Mouse (Mus musculus): Measurements from ENCODE around the gene 9430038I01Rik. TPM values are rescaled to one million over a fixed set of nuclear protein-coding genes. Genes with fewer than 3 reads are reported as not detected.
A peak's percentile ranks its signal among the peaks of the same experiment; 100 is the strongest.
"Not testable (repeated sequence)": the region's sequence is repeated elsewhere in the genome, so short reads cannot be mapped to it uniquely, and the experiment has no call there.

9430038I01Rik gene
- polyA plus RNA-seq (2015; fragmentation: Nextera tagmentation; extraction: Ambion mirVana) = 25.6 and 27.4 TPM in 2 replicates

- 0 out of 2 replicates have a peak, but pooled peaks cover 2% of the 10 kb centered on the region for H3K27me3 ChIP-seq
- peak within 1 kb of the TSS; percentile 77 for H3K9ac ChIP-seq
- ATAC-seq (ENCODE audit: insufficient number of reproducible peaks, insufficient read depth, low FRiP score, low TSS enrichment, low read depth) = peak; percentile 100
- peak within 1 kb of the TSS; percentile 63 for H3K4me2 ChIP-seq
- peaks cover 6% of the 10 kb centered on the region for H3K4me1 ChIP-seq
- under 1% methylated on average over 63 of the region's 63 CpGs for WGBS
- H3K27ac ChIP-seq = peak within 1 kb of the TSS; percentile 85
- no peaks in the 10 kb centered on the region for H3K9me3 ChIP-seq
- H3K4me3 ChIP-seq = peak within 1 kb of the TSS; percentile 75
- H3K36me3 ChIP-seq = no peaks in the 10 kb centered on the region
Observed at GRCm38 (mm10) chr7:137410337-137411197, at the start of gene 9430038I01Rik. 9430038I01Rik (minus strand) TSS chr7:137410762.

- Histone ChIP-seq H3K4me3 (no peak overlapping the region), H3K27ac (no peak overlapping the region), H3K9ac (no peak overlapping the region), H3K4me2 (no peak overlapping the region), H3K9me3 (no peaks in the 10 kb centered on the region), H3K27me3 (no peaks in the 10 kb centered on the region), H3K4me1 (peaks cover 10% of the 10 kb centered on the region), H3K36me3 (peaks cover 49% of the 10 kb centered on the region)
- ATAC-seq (ENCODE audit: insufficient number of reproducible peaks, insufficient read depth, low FRiP score, low TSS enrichment, low read depth) = no peak
- 93% methylated on average over 12 of the region's 12 CpGs for WGBS
Observed at GRCm38 (mm10) chr7:137445321-137445720, 34.8 kb upstream of the 9430038I01Rik start.

- whole genome bisulfite sequencing = 85% methylated on average over 4 of the region's 4 CpGs
- no peak for ATAC-seq (ENCODE audit: insufficient number of reproducible peaks, insufficient read depth, low FRiP score, low TSS enrichment, low read depth)
Observed at GRCm38 (mm10) chr7:137442951-137443350, 32.4 kb upstream of the 9430038I01Rik start.

GRCm38 (mm10) chr7:137438962-137439361 lies 28.4 kb upstream of the 9430038I01Rik start:
- ATAC-seq (ENCODE audit: insufficient number of reproducible peaks, insufficient read depth, low FRiP score, low TSS enrichment, low read depth); H3K9me3 ChIP-seq; H3K27ac ChIP-seq; H3K27me3 ChIP-seq; H3K36me3 ChIP-seq: not testable (repeated sequence)
- 72% methylated on average over 7 of the region's 7 CpGs for WGBS
- peaks cover 25% of the 10 kb centered on the region for H3K4me1 ChIP-seq
- H3K9ac ChIP-seq = peak overlapping the region; percentile 96
- peak overlapping the region; percentile 97 for H3K4me3 ChIP-seq
- peak overlapping the region; percentile 76 for H3K4me2 ChIP-seq

More at GRCm38 (mm10) chr7:137442951-137443350, 32.4 kb upstream of the 9430038I01Rik start:
- Histone ChIP-seq H3K4me1 (peaks cover 22% of the 10 kb centered on the region), H3K9ac (no peak overlapping the region), H3K4me3 (no peak overlapping the region), H3K9me3 (no peaks in the 10 kb centered on the region), H3K4me2 (no peak overlapping the region), H3K27ac (no peak overlapping the region), H3K36me3 (peaks cover 31% of the 10 kb centered on the region), H3K27me3 (no peaks in the 10 kb centered on the region)

- Histone ChIP-seq H3K27me3 (no peaks in the 10 kb centered on the region), H3K9ac (peak overlapping the region; percentile 96), H3K4me2 (peak overlapping the region; percentile 76), H3K4me3 (peak overlapping the region; percentile 97), H3K36me3 (no peaks in the 10 kb centered on the region), H3K9me3 (no peaks in the 10 kb centered on the region), H3K4me1 (peaks cover 25% of the 10 kb centered on the region), H3K27ac (peak overlapping the region; percentile 89)
- 4% methylated on average over 7 of the region's 7 CpGs for whole genome bisulfite sequencing
- no peak for ATAC-seq (ENCODE audit: insufficient number of reproducible peaks, insufficient read depth, low FRiP score, low TSS enrichment, low read depth)
Observed at GRCm38 (mm10) chr7:137438179-137438550, 27.6 kb upstream of the 9430038I01Rik start.

- Histone ChIP-seq H3K9me3 (no peaks in the 10 kb centered on the region), H3K4me1 (peaks cover 26% of the 10 kb centered on the region), H3K36me3 (no peaks in the 10 kb centered on the region), H3K4me2 (peak within 1 kb of the TSS; percentile 76), H3K4me3 (peak within 1 kb of the TSS; percentile 97), H3K27ac (peak within 1 kb of the TSS; percentile 89), H3K9ac (peak within 1 kb of the TSS; percentile 96), H3K27me3 (no peaks in the 10 kb centered on the region)
- peak; percentile 91 for ATAC-seq (ENCODE audit: insufficient number of reproducible peaks, insufficient read depth, low FRiP score, low TSS enrichment, low read depth)
- WGBS = under 1% methylated on average over 61 of the region's 69 CpGs
Observed at GRCm38 (mm10) chr7:137437440-137438178, 27.0 kb upstream of the 9430038I01Rik start, which contains the start of gene Glrx3. Glrx3 (plus strand) TSS chr7:137437614.

- peak overlapping the region; percentile 76 for H3K4me2 ChIP-seq
- ATAC-seq (ENCODE audit: insufficient number of reproducible peaks, insufficient read depth, low FRiP score, low TSS enrichment, low read depth) = no peak
- no peaks in the 10 kb centered on the region for H3K9me3 ChIP-seq
- no peaks in the 10 kb centered on the region for H3K36me3 ChIP-seq
- no peak overlapping the region for H3K9ac ChIP-seq
- no peaks in the 10 kb centered on the region for H3K27me3 ChIP-seq
- H3K4me1 ChIP-seq = peaks cover 27% of the 10 kb centered on the region
- peak overlapping the region; percentile 89; the same call in 1 of the 2 replicates for H3K27ac ChIP-seq
- H3K4me3 ChIP-seq = peak overlapping the region; percentile 97
- WGBS = 72% methylated on average over 6 of the region's 6 CpGs
Observed at GRCm38 (mm10) chr7:137436901-137437300, 26.3 kb upstream of the 9430038I01Rik start.

- H3K27ac ChIP-seq = no peak overlapping the region
- no peaks in the 10 kb centered on the region for H3K9me3 ChIP-seq
- no peaks in the 10 kb centered on the region for H3K27me3 ChIP-seq
- ATAC-seq (ENCODE audit: insufficient number of reproducible peaks, insufficient read depth, low FRiP score, low TSS enrichment, low read depth) = no peak; the same call in 1 of the 2 replicates
- no peak overlapping the region for H3K4me2 ChIP-seq
- H3K4me3 ChIP-seq = no peak overlapping the region
- 31% methylated on average over 13 of the region's 13 CpGs for whole genome bisulfite sequencing
- H3K4me1 ChIP-seq = peaks cover 16% of the 10 kb centered on the region
- H3K36me3 ChIP-seq = no peaks in the 10 kb centered on the region
- H3K9ac ChIP-seq = no peak overlapping the region
Observed at GRCm38 (mm10) chr7:137431769-137432603, 21.4 kb upstream of the 9430038I01Rik start.

- no peak for ATAC-seq (ENCODE audit: insufficient number of reproducible peaks, insufficient read depth, low FRiP score, low TSS enrichment, low read depth)
- Histone ChIP-seq H3K4me1 (peaks cover 2% of the 10 kb centered on the region; the same call in 1 of the 2 replicates), H3K27me3 (no peaks in the 10 kb centered on the region), H3K27ac (no peak overlapping the region), H3K9me3 (no peaks in the 10 kb centered on the region), H3K4me3 (no peak overlapping the region), H3K9ac (no peak overlapping the region), H3K4me2 (no peak overlapping the region), H3K36me3 (no peaks in the 10 kb centered on the region)
- WGBS = 43% methylated on average over 4 of the region's 4 CpGs
Observed at GRCm38 (mm10) chr7:137426693-137427092, 16.1 kb upstream of the 9430038I01Rik start.

- Histone ChIP-seq H3K9ac (no peak overlapping the region), H3K36me3 (no peaks in the 10 kb centered on the region), H3K4me1 (no peaks in the 10 kb centered on the region; the same call in 1 of the 2 replicates), H3K4me2 (no peak overlapping the region), H3K4me3 (no peak overlapping the region), H3K27me3 (no peaks in the 10 kb centered on the region), H3K9me3 (no peaks in the 10 kb centered on the region), H3K27ac (no peak overlapping the region)
- ATAC-seq (ENCODE audit: insufficient number of reproducible peaks, insufficient read depth, low FRiP score, low TSS enrichment, low read depth) = no peak
- WGBS = 90% methylated on average over 4 of the region's 4 CpGs
Observed at GRCm38 (mm10) chr7:137421236-137421635, 10.7 kb upstream of the 9430038I01Rik start.

GRCm38 (mm10) chr7:137420550-137420949 lies 10.0 kb upstream of the 9430038I01Rik start:
- H3K36me3 ChIP-seq = no peaks in the 10 kb centered on the region
- H3K9ac ChIP-seq = no peak overlapping the region
- no peak overlapping the region for H3K27ac ChIP-seq
- H3K4me1 ChIP-seq = no peaks in the 10 kb centered on the region; the same call in 1 of the 2 replicates
- H3K9me3 ChIP-seq = no peaks in the 10 kb centered on the region
- H3K4me3 ChIP-seq = no peak overlapping the region
- no peaks in the 10 kb centered on the region for H3K27me3 ChIP-seq
- 86% methylated on average over 2 of the region's 2 CpGs for WGBS
- no peak for ATAC-seq (ENCODE audit: insufficient number of reproducible peaks, insufficient read depth, low FRiP score, low TSS enrichment, low read depth)
- H3K4me2 ChIP-seq = no peak overlapping the region

Measured in embryonic facial prominence, embryonic 13.5 days (tissue).